Mouse (Mus musculus) leukemia stem cell, adult 10-12 weeks (primary cell): ENCODE results near the gene St8sia4. TPM values are rescaled to one million over a fixed set of nuclear protein-coding genes. Genes with fewer than 3 reads are reported as not detected.

Experiments
- polyA plus RNA-seq: library from polyadenylated mRNA; stranded (reverse); fragments of >175 nt; gene quantifications from 2 replicates; pipeline ENCODE4 v1.2.3, GENCODE M21; 2012; ENCODE audit warnings: low replicate concordance

St8sia4 gene
- polyA plus RNA-seq: 3.8 and 11.4 TPM in 2 replicates

GRCm38 (mm10) chr1:95667435-95668252 lies at the start of gene St8sia4:
TSS of gene St8sia4 (minus strand) at chr1:95667571.

